Mouse (Mus musculus): ENCODE measurements around the gene Fignl1.

Fignl1 gene

GRCm38 (mm10) chr11:11808820-11809403 lies at the start of gene Fignl1:
Gene Fignl1 (minus strand): TSS chr11:11808962.
- peak; percentile 96 for DNase-seq

- no peak for DNase-seq
These were observed 48.2 kb upstream of the Fignl1 start for GRCm38 (mm10) chr11:11856959-11857358.

GRCm38 (mm10) chr11:11855685-11856131 lies 46.9 kb upstream of the Fignl1 start:
- peak; percentile 25 for DNase-seq

GRCm38 (mm10) chr11:11855061-11855672 lies 46.4 kb upstream of the Fignl1 start:
- no peak for DNase-seq

- no peak for DNase-seq
These were observed 45.1 kb upstream of the Fignl1 start for GRCm38 (mm10) chr11:11853731-11854461.

- DNase-seq: no peak
These were observed 43.3 kb upstream of the Fignl1 start for GRCm38 (mm10) chr11:11851957-11852505.

GRCm38 (mm10) chr11:11850476-11851267 lies 41.9 kb upstream of the Fignl1 start:
- DNase-seq: no peak

- DNase-seq: no peak
These were observed 41.0 kb upstream of the Fignl1 start for GRCm38 (mm10) chr11:11849513-11850311.

- DNase-seq: no peak
These were observed 39.7 kb upstream of the Fignl1 start for GRCm38 (mm10) chr11:11848467-11848866.

- no peak for DNase-seq
These were observed 36.3 kb upstream of the Fignl1 start for GRCm38 (mm10) chr11:11845044-11845443.

- DNase-seq: no peak
These were observed 35.7 kb upstream of the Fignl1 start for GRCm38 (mm10) chr11:11844367-11844971.

GRCm38 (mm10) chr11:11841590-11841989 lies 32.8 kb upstream of the Fignl1 start:
- no peak for DNase-seq

- no peak for DNase-seq
These were observed 32.0 kb upstream of the Fignl1 start for GRCm38 (mm10) chr11:11840746-11841145.

GRCm38 (mm10) chr11:11839874-11840273 lies 31.1 kb upstream of the Fignl1 start:
- no peak for DNase-seq

- DNase-seq: no peak
These were observed 28.6 kb upstream of the Fignl1 start for GRCm38 (mm10) chr11:11837384-11837783.

GRCm38 (mm10) chr11:11836713-11837370 lies 28.1 kb upstream of the Fignl1 start:
- DNase-seq: no peak

GRCm38 (mm10) chr11:11836262-11836661 lies 27.5 kb upstream of the Fignl1 start:
- no peak for DNase-seq

- DNase-seq: no peak
These were observed 27.0 kb upstream of the Fignl1 start for GRCm38 (mm10) chr11:11835791-11836190.

GRCm38 (mm10) chr11:11835361-11835760 lies 26.6 kb upstream of the Fignl1 start:
- DNase-seq: no peak

- no peak for DNase-seq
These were observed 24.3 kb upstream of the Fignl1 start for GRCm38 (mm10) chr11:11833100-11833499.

GRCm38 (mm10) chr11:11832755-11833084 lies 24.0 kb upstream of the Fignl1 start:
- no peak for DNase-seq
